Mouse (Mus musculus): ENCODE data around the gene Dennd1a. TPM values are rescaled to one million over a fixed set of nuclear protein-coding genes. Genes with fewer than 3 reads are reported as not detected.

The Dennd1a gene
- polyA plus RNA-seq, 1 experiment from 2014 or later = 9.9 TPM

DNA sequence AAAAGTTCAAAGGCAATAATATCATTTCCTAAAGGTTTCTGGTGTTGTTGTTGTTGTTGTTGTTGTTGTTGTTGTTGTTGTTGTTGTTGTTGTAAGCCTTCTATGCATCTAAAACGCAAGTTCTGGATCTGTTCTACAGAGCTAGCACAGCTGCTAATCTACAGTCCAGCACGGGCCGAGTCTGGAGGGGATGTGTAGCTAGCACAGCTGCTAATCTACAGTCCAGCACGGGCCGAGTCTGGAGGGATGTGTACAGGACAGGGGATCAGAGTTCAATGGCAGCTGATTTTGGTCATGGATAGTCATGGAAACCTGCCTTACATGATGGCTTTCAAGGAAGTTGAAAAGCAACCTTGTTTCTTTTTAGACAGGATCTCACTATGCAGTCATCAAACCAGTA is 57.3 kb downstream of the Dennd1a start:
- DNase-seq (ENCODE audit: low spot score) = no peak

DNA sequence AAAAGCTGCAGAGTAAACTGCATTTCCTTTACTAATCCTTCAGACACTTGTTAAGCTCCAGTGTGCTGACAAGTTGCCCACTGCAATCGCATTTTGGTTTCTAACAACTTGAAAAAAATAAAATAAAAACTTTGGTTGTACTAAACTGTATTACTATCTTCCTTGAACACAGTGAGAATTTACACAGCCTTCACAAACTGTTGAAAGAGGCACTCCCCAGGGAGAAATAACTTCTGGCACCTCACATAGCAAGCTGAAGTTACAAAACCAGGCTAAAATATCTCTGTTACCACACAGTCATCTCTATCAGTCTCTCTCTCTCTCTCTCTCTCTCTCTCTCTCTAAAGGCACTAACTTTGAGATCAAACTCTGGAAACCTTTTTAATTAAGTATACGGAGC is 63.4 kb downstream of the Dennd1a start:
- no peak for DNase-seq (ENCODE audit: low spot score)

- DNase-seq (ENCODE audit: low spot score) = no peak
Observed at GRCm38 (mm10) chr2:38221461-38221860, 65.7 kb downstream of the Dennd1a start.

GRCm38 (mm10) chr2:38220687-38221435 is 66.3 kb downstream of the Dennd1a start:
- no peak for DNase-seq (ENCODE audit: low spot score)

- no peak for DNase-seq (ENCODE audit: low spot score)
Observed at GRCm38 (mm10) chr2:38219666-38220065, 67.5 kb downstream of the Dennd1a start.

GRCm38 (mm10) chr2:38213041-38213440 is 74.1 kb downstream of the Dennd1a start:
- no peak for DNase-seq (ENCODE audit: low spot score)

DNA sequence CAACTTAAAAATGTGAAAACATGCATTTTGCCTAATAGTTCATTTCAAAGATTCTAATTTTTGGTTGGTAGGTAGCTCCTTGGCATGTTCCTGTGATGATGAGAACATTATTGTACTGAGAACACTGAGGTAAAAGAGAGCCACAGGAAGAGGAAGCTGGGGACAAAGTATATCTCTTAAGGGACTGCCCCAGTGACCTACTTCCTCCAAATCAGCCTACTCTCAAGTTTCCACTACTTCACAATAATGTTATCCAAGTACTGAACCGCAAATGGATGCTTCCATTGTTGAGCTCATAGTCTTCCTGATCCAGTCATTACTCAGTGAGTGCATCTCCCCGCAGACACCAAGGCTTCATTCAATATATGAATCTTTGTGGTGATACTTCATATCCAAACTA is 75.8 kb downstream of the Dennd1a start:
- DNase-seq (ENCODE audit: low spot score) = peak; percentile 43

GRCm38 (mm10) chr2:38207752-38208151 is 79.4 kb downstream of the Dennd1a start:
- DNase-seq (ENCODE audit: low spot score) = no peak

GRCm38 (mm10) chr2:38205281-38205680 is 81.9 kb downstream of the Dennd1a start:
- DNase-seq (ENCODE audit: low spot score) = peak; percentile 21

- DNase-seq (ENCODE audit: low spot score) = no peak
Observed at GRCm38 (mm10) chr2:38204696-38205095, 82.5 kb downstream of the Dennd1a start.

DNA sequence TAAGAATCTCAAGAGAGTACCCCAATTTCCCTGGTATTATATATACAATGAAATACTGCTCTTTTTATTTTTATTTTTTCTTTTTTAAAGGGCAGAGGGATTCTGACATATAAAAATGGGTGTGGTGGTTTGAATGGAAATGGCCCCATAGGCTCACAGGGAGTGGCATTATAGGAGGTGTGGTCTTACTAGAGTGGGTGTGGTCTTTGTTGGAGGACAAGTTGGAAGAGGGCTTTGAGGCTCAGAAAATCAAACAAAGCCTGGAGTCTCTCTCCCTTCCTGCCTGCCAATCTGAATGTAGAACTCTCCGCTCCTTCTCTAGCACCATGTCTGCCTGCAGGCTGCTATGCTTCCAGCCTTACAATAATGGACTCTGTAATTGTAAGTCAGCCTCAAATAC is 89.1 kb downstream of the Dennd1a start:
- no peak for DNase-seq (ENCODE audit: low spot score)

DNA sequence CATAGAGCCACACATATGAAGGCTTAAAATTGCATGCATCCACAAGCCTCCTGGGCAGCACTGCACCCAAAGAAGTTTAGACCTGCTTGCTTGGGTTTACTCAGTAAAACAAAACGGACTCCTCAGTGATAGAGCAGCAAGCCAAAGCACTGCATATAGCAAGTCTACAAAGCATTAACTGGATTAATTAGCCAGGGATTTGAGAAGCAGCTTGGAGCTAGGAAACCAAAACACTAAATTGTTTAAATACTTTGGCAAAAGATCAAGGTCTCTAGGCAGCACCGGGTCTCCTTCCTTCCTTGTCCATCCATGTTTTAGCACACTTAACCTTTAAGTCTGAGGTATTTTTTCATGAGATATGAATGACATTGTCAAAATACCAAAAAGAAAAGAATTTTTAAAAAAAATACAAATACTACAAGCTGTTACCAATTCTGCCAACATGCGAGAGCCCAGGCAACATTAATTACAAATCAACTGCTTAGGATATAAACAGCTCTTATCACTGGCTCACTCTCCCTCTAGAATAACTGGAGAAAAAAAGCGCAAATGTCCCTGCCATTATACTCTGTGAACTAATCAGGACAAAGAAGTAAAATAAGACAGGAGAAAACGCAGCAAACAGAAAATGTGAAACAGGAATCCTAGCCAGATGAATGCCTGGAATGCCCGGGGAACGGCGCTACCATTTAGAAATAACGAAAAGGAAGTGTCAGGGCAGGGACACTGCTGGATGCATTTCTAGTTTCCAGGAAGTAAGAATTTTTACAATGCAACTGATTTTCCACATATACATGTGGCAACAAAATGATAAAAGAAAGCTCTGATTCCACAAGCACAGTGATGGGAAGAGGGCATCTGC is 90.8 kb downstream of the Dennd1a start:
- DNase-seq (ENCODE audit: low spot score) = no peak

- DNase-seq (ENCODE audit: low spot score) = no peak
Observed at GRCm38 (mm10) chr2:38192007-38192406, 95.2 kb downstream of the Dennd1a start.

DNA sequence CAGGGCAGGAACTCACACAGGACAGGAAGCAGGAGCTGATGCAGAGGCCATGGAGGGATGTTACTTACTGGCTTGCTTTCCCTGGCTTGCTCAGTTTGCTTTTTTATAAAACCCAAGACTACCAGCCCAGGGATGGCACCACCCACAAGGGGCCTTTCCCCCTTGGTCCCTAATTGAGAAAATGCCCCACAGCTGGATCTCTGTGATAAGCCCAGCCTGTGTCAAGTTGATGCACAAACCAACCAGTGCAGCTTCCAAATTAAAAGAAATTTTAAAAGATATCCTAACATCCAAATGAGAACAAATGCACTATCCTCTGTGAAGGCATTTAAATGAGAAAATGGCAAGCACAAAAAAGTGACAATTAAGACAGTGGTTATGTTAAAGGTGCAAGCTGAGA is 95.6 kb downstream of the Dennd1a start:
- no peak for DNase-seq (ENCODE audit: low spot score)

DNA sequence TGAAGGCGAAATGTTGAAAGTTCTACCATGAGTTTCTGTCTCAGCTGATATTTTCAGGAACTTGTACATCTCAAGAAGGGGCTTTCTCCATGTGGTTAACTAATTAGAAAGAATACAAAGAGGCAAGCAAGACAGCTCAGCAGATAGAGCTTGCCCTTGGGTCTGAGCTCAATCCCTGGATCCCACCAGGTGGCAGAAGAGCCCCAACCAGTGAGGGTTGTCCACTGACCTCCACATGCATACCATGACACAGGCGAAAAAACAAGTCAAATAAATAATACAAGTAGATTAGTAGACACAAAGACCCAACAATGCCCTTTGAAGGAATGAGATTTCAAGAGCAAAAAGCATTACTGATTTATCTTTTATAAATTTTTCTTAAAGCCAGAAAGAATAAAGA is 100.8 kb downstream of the Dennd1a start:
- DNase-seq (ENCODE audit: low spot score) = no peak

GRCm38 (mm10) chr2:38184977-38185376 is 102.2 kb downstream of the Dennd1a start:
- DNase-seq (ENCODE audit: low spot score) = no peak

DNA sequence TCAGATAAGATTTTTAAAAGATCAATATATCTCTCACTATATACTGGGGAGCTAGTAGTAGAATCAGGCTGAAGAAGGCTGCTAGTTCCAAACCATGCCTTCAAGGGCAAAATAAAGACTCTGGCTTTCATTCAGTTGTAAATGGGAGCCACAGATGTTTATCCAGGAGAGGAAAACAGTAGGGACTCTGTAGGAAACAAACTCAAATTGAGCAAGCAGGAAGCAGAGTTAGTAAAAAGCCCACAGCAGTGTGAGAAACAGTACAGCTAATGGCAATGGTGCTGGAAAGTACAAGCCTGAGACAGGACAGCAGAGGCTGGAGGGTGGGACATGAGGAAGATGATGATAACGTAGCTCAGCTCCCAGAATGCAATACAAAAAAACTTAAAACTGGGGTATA is 103.3 kb downstream of the Dennd1a start:
- DNase-seq (ENCODE audit: low spot score) = no peak

DNA sequence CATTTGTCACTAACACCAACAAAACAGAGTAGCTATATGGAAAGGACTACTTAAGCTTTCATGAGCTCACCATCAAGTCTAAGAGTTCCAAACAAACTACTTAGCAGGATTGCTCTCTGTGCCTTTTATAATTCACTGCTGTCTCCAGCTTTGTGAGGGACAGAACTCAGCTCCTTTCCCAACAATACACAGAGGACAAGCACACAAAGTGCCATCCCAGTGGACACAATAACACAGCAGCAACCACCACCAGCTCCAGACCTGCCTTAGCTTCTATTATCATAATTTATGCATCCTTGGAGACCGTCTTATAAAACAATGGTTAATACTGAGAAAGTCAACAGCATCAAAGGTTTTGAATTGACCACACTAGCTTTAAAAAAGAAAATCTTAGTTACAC is 104.9 kb downstream of the Dennd1a start:
- DNase-seq (ENCODE audit: low spot score) = no peak

DNA sequence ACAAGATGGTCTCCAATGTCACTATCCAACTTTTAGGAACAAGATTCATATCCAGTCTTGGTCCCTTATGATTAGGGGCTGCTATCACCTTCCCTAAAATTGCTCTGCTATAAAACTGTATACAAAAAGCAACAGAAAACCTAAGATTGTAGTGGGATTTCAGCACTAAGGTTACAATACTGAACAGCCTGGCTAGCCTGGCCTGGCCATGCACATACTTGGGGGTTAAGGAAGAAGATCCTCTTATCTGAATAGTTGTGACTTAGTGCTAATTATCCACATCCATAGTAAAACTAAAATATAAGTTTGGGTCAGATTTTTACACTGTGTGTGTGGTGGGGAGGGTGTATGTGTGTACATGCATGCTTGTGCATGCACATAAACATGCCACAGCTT is 109.6 kb downstream of the Dennd1a start:
- DNase-seq (ENCODE audit: low spot score) = no peak

DNA sequence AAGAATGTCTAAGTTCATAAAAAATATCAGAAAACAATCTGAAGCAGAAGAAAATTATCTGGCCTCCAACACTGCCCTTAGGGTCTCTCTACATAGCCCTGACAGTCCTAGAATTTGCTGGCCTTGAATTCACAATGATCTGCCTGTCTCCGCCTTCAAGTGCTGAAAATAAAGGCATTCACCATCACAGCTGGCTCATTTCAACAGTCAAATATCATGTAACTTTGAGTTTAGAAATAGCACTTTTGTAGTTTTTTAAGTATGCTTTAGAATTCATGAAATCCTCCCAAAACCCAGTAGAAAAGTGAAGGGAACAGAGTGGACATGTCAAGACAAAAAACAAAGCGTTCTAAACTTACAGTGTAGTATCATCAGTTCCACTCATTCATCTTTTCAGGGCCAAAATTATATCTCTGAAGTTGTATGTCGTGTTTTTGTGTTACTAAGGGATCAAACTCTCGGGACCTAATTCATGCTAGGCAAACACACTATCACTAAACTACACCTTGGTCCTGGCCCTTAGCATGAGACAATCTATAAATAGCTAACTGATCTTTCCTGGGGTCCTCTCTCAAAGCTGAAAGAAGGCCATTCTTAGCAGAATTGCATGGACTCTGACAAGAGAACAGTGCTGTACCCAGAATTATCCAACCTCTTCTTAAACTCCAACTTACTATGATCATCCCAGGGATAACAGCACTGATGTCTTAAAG is 110.2 kb downstream of the Dennd1a start:
- DNase-seq (ENCODE audit: low spot score) = no peak

- DNase-seq (ENCODE audit: low spot score) = no peak
Observed at GRCm38 (mm10) chr2:38175276-38175675, 111.9 kb downstream of the Dennd1a start.

DNA sequence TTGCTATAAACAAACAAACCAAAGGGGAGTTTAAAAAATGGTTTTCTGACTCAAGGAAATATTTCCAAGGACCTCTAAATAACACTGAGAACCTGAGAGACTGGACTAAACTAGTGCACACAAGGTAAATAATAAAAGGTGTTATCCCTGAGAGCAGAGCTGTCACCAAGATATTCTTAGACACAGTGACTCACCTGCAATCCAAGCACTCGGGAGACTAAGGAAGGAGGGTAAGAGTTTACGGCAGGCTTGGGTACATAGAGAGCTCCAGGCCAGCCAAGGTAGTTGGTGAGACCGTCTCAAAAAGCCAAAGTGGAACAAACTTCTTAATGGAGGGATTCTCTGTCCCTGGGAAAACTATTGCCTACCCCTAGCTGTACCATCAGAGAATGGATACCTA is 118.6 kb downstream of the Dennd1a start:
- DNase-seq (ENCODE audit: low spot score) = no peak
